Mouse (Mus musculus) layer of hippocampus, adult 9-11 months (tissue): ENCODE results near the gene Mxd4.
A peak's percentile ranks its signal among the peaks of the same experiment; 100 is the strongest.

Experiments used
- DNase-seq: peaks from one replicate; pipeline ENCODE4 v3.0.0; 2022

The Mxd4 gene

GRCm38 (mm10) chr5:34168950-34169891, 18.3 kb downstream of the Mxd4 start, which contains the start of the genes Poln and Haus3:
TSS of gene Poln (minus strand) at chr5:34169448.
TSS of gene Haus3 (minus strand) at chr5:34169527.
- peak; percentile 98 for DNase-seq

- no peak for DNase-seq
These were observed 19.7 kb downstream of the Mxd4 start for GRCm38 (mm10) chr5:34167857-34168256.

GRCm38 (mm10) chr5:34165793-34166192, 21.7 kb downstream of the Mxd4 start:
- DNase-seq, result no peak

DNA sequence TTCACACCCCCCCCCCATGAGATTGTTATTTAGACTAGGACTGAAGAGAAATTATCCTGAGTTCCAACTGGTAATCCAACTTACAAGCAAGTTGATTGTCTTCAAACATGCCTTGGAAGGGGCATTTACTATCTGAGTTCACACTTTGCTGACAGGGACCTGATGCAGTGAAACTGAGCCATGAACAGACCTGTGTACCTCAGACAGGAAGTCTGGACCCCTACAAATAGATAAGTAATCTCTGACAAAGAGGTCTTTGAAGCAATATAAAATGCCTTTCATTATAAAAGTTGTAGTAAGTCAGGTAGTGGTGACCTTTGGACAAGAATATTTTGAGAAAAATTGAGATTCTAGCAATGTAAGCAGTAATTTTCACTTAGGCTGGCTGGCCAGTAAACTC, 39.0 kb downstream of the Mxd4 start:
- no peak for DNase-seq

DNA sequence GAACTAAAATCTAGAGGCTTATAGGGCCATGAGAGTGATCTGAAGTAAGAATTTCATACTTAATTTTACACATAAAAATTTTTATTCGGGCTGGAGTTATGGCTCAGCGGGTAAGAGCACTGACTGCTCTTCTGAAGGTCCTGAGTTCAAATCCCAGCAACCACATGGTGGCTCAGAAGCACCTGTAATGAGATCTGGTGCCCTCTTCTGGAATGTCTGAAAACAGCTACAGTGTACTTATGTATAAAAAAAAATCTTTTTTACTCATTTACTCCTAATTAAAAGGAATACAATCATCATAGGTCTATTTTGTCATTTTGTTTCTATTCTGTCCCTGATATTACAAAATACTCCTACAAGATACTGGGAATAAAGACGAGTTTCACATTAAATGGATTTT, 40.0 kb downstream of the Mxd4 start:
- no peak for DNase-seq

DNA sequence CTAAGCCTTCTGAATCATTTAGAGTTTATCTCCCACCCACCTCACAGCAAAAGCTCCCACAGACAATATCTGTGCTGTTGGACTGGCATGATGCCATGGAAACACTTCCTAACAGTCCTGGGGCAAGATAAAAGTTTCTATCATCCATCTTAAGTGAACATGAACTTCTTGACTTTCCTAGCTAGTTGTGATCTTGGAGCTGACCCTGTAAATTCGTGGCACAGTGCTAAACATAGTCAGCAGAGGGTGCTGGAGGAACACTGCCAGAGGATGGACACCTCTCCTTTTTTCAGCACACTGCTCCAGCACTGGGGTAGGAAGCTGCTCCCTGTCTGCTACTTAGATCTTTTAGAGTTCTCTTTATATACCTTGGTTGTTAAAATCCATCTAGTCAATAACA, 47.8 kb downstream of the Mxd4 start:
- peak; percentile 21 for DNase-seq

- peak; percentile 34 for DNase-seq
These were observed 54.8 kb downstream of the Mxd4 start for GRCm38 (mm10) chr5:34132731-34133130.

GRCm38 (mm10) chr5:34124131-34124530, 63.4 kb downstream of the Mxd4 start:
- DNase-seq, result no peak
